Mouse (Mus musculus): ENCODE measurements around the gene Rhoq.

DNA sequence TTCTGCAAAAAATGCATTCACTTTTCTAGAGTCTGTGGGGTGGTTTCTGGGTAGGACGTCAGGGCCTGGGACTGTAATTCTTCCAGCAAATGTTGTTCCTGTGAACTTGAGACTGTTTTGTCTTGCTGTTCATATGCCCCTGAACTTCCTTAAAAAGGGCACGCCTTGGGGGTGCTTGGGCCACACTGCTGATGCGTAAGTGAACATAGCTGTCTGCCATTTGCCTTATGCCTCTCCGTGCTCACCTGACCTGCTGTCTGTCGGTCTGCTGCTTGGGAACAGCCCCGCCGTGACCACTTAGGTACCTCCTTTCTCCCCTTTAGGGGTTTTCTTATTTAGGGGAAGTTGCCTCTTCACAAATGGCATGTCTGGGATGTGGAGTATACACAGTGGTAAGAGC, 9.0 kb downstream of the Rhoq start:
- TF ChIP-seq CTCF (IDR thresholded peaks at IDR 0.05; ENCODE audit: extremely low read depth, insufficient read length, insufficient replicate concordance, low read depth, low read length) (no peak), POLR2A (IDR thresholded peaks at IDR 0.05; ENCODE audit: low read depth, low read length) (no peak)
